Mouse (Mus musculus): ENCODE data around the gene Vps13a. TPM values are rescaled to one million over a fixed set of nuclear protein-coding genes. Genes with fewer than 3 reads are reported as not detected.
"Not testable (repeated sequence)": the region's sequence is repeated elsewhere in the genome, so short reads cannot be mapped to it uniquely, and the experiment has no call there.

The Vps13a gene
- total RNA-seq (2021): 10 to 100 TPM; 17.4 to 17.7 TPM
- long read RNA-seq, experiment 1, partial matches to known transcripts: 2 of 2 reads
- long read RNA-seq, experiment 1, other reads (novel, unspliced or antisense): 0 of 2 reads
- long read RNA-seq, experiment 2, partial matches to known transcripts: 3 of 3 reads
- long read RNA-seq, experiment 2, other reads (novel, unspliced or antisense): 0 of 3 reads

DNA sequence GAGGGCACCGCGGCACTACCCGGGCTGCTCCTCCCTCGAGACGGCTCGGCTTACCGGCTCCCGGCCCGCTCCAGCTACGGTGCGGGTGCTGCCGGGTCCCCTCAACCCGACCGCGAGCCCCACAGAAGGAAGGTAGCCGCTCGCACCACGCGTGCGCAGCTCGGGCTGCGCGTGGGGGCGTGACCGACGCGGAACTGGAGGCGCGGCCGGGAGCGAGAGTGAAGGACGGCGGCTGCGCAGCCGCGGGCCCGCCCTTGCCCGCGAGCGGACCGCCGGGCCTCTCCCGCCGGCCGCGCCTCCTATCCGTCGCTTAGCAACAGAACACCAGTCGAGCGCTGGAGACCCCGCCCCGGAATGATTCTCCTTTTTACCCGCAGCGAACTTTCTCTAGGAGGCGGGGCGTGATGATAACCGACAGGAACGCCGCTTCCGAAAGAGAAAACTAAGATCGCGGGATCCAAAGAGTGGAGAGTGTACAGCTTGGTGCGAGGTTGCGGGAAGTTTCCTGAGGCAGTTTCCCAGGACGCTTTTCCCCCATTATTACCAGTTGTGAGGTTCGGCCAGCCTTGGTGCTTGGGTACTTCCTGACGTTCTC lies at the start of gene Vps13a:
TSS of gene Vps13a (minus strand) at position 144 of the 595 bp plus-strand sequence.
- DNase-seq (ENCODE audit: low spot score in 2 of 2): peak; percentile 69 to 84

DNA sequence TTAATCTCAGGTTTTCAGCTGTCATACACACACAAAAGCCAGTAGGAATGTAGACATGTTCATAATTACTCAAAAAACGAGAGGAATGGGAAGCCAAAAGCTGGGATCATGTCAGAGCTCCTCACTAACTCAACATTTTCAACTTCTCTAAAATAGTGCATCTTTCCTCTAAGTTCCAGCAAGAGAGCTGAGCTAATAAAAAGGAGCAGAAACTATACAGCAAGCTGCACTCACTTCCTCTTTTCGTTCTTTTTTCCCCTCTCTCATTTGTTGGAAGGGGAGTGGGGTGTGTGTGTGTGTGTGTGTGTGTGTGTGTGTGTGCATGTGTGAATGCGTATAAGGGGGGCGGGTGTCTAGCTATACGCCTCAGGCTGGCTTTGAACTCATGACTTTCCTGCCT lies 46.9 kb upstream of the Vps13a start:
- no peak for DNase-seq (ENCODE audit: low spot score in 2 of 2)

DNA sequence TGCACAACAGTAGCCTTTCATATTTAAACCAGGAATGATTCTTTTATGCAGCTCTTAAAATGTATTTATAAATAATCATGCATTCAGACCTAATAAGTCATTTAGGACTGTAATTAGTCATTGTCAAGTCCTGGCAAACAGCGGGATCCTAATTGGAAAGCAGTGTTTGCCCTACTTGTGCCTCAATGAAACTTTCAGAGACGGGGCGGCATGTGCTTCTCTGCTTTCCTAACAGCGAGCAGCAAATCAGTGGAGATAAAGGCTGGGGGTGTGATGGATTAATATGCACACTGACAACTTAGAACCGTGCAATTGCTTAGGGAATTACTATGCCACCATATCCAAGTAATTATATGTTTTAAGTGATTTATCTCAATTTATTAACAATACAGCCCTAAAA lies 44.5 kb upstream of the Vps13a start:
- no peak for DNase-seq (ENCODE audit: low spot score in 2 of 2)

DNA sequence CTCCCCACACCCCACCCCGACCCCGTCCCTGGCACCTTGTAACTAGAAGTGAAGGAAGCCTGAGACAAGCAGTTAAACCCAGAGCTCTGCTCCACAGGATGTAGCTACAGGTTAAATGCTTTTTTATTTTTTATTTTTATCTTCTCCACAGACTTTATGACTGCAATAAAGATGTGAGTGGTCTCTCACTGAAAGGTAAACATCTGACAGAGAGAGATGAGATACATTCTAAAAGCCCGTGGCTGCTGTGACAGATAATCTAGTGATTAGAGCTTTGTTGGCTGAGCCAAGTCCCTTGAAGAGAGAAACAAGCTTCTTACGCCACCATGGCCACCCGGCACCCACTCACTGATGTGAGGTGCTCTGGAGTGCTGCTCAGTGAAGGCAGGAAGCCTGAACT lies 34.1 kb upstream of the Vps13a start:
- DNase-seq (ENCODE audit: low spot score in 2 of 2): no peak

DNA sequence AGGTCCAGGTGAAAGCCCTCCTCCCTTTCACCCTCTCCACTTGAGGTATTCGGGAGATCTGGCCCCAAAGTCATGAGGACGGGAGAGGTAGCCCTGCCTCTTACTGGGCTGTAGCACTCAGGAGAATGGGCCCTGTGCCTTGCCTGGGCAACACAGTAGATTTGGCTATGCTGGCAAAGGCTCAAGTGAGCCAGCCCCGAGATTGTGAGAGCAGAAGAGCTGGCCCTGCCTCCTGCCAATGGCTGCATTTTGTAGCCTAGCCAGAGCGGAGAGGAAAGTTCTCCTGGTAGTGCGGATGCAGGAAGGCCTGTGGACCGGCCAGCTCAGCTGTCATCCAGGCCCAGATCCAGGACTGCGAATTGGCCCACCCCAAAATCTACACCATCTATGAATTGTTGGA lies 32.6 kb upstream of the Vps13a start:
- no peak for DNase-seq (ENCODE audit: low spot score in 2 of 2)

DNA sequence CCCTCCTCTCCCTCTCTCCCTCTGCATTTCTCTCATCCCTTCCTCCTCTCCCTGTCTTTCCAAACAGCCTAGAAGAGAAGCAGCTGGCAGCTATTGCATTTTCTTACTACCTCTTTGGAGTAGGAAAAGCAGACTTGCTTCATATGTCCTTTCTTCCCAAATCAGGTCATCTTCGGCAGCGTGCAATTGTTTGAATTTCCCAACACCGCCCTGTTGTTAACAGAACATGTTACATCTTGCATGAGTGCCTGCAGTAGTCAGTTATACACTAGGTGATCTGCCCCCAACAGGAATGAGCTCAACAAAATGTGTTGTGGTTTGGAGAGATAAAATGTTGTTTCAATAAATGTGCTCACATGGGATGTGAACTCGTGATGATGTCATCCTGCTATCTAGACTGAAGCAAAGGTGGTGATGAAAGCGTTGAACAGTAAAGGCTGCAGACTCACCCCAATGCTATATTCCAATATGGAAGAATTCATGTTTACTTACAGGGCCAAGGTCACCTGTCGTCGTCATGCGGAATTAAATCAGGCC lies 31.4 kb upstream of the Vps13a start:
- no peak for DNase-seq (ENCODE audit: low spot score in 2 of 2)

DNA sequence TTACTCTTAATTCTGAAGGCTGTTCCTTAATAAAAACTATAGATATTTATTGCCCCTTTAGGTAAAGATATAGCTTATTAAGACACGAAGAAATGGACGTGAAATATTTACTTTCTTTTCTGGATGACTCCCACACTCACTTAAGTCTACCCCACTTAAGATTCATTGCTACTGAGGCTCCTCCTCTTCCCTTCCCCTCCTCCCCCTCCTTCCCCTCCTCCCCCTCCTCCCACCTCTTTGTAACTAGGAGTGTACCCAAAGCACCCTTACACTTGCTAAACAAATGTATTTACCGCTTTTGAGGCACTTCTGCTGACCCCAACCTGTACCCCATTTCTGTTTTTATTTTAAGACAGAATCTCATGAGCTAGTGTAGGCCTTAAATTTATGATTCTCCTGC lies 24.4 kb upstream of the Vps13a start:
- no peak for DNase-seq (ENCODE audit: low spot score in 2 of 2)

DNA sequence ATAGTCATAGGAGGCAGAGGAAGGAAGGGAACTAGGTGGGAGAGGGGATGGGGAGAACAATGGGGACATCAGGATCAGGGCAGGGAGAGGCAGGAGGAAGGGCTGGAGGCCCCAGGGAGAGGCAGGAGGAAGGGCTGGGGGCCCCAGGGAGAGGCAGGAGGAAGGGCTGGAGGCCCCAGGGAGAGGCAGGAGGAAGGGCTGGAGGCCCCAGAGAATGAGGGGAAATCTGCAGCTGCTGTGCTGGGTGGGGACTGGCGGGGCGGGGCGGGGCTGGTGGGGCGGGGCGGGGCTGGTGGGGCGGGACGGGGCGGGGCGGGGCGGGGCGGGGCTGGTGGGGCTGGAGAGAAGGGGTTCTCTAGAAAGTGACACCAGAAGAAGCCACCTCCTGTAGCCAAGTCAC lies 23.8 kb upstream of the Vps13a start:
- no peak for DNase-seq (ENCODE audit: low spot score in 2 of 2)

DNA sequence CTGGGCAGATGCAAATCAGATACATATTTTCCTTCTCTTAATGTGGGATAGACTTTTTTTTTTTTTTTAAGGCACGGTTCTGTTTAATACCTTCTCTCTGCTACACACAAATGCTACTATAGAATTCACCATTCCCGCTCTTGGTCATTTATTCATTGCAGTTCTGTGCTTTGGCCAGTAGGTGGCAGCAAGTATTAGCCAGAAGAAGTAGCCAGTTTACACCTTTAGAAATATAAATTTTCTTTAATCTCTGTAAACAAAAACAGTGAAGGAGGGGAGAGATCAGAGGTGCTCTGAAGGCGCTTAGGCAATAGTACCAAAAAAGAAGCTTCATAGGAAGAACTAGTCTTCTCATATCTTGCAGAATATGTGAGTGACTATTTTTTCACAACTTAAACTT lies 22.0 kb upstream of the Vps13a start:
- peak in 1 of 2 experiments; percentile 17 for DNase-seq (ENCODE audit: low spot score in 2 of 2)

DNA sequence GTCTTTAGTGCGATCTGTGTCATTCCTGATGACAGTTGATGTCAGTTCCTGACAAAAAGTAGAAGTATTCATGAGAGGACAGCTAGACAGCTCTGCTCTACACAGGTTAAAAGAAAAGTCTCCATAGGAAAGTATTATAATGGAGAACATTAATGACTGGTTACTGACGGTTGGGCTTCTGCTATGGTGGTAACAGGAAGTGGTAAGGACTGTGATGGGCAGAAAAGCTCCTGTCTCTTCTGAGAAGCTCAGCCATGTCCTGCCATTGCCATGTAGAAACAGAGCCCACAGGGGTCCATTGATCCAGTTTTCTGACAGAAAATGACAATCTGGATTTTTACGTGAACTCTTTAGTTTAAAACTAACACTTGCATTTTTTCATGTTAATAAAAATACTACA lies 21.4 kb upstream of the Vps13a start:
- no peak for DNase-seq (ENCODE audit: low spot score in 2 of 2)

DNA sequence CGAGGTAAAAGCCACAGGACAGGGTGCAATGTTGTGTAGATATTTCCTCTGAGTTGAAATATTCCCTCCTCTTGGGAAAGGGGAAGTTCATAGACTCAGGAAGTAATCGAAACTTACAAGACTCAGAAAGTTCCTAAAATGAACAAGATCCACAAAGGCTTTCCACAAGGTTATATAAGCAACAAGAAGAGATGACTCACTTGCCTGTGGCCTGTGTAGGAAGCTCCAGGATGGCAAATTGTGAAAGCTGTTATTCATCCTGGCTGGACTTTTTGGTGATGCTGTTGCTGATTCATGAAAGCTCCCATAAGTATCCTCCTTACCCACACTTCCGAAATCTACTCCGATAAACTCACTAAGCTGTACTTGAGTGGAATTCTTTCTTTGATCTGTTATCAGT lies 17.2 kb upstream of the Vps13a start:
- DNase-seq (ENCODE audit: low spot score in 2 of 2): no peak

DNA sequence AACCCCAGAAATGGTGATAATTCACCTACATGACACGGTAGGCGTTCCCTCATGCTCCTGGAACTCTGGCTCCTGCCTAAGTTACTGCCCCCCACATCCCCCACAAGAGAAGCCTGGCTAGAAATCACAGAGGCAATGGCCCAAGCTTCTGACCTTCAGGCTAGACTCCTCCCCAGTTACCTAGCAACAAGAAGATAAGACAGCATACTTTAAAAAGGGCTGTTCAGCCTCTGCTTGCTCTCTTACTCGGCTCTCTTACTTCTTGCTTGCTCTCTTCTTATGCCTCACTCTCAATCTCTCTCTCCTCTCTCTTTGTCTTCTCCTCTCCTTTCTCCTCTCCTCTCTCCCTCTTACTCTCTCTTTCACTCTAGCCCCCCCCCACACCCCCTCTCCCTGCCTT lies 13.8 kb upstream of the Vps13a start:
- DNase-seq (ENCODE audit: low spot score in 2 of 2): not testable (repeated sequence)

DNA sequence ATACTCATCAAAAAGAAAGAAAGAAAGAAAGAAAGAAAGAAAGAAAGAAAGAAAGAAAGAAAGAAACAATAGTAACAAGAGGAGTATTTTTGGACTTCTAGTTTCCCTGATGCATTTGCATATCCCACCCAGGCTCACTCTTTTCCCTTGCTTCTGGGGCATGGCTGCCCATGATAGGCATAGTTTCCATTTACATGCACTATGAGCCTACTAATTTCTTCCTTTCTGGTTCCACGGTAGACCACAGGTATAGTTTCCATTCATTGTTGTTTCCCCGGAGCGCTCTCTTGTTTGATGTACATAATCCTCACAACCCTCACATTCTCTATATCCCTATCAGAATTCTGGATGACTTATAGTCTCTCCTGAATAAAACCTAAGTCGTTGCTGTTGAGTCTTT lies 9.2 kb upstream of the Vps13a start:
- DNase-seq (ENCODE audit: low spot score in 2 of 2): no peak

DNA sequence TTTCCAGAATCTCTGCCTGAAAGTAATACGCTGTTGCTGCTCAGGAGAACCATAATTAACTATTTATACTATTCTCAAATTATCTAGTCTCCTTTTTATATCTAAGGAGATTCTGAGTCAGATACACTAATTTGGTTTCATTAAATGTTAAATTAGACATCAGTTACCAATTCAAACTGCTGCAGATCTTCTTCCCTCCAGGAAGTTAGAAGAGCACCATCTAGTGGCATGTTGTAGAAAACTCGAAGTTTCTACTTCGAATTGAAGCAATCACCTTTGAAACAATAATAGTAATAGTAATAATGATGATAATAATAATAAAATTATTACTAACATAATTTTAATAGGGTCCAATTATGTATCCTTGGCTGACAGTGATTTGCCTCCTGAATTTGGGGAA lies 4.1 kb upstream of the Vps13a start:
- DNase-seq (ENCODE audit: low spot score in 2 of 2): no peak

DNA sequence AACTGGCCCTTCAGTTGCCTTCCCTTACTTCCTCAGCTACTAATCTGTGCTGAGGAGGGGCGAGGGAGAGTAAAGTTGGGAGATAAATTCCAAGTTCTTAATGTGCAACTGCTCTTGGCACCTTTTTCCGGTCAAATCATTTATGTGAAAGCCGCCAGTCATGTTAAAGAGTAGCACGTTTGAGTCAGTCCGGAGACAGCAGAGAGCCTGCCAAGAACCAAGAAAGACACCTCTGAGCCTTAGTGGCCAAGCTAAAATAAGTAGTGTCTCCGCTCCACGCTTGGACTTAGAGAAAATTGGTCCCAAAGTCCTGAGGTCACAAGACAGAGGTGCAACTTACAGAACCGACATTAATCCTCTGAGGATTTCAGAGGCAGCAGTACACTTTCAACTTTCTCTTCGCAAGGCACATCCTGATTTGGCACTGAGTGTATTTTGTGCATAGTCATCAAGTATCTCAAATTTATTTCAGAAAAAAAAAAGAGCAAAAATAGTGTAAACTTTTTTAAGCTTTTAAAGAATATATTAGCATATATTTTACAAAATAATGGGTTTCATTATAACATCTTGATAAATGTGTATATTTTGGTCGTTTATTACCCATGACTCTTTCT lies 780 bp upstream of the Vps13a start:
- no peak for DNase-seq (ENCODE audit: low spot score in 2 of 2)

DNA sequence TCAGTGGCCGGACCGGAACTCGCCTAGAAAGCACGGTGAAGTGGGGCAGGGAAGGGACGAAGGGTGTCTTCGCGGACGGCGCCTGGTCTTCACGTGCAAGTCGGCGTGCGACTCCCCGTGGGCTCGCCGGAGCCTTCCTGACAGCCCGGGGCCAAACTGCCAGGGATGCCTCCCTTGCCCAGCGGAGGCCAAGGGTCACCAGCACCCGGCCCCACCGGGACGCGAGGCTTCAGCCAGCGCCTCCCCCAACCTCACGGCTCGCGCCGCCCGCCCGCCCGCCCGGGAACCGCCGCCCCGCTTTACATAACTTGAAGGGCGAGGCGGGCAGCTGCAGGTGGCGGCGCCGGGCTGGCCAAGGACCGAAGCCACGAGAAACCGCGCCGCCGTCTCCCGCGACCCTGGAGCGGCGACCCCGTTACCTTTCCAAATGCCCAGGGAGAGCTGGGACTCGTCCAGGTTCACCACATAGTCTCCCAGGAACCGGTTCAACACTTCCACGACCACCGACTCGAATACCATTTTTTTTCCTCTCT lies 416 bp downstream of the Vps13a start:
- peak in 1 of 2 experiments; percentile 42 for DNase-seq (ENCODE audit: low spot score in 2 of 2)

DNA sequence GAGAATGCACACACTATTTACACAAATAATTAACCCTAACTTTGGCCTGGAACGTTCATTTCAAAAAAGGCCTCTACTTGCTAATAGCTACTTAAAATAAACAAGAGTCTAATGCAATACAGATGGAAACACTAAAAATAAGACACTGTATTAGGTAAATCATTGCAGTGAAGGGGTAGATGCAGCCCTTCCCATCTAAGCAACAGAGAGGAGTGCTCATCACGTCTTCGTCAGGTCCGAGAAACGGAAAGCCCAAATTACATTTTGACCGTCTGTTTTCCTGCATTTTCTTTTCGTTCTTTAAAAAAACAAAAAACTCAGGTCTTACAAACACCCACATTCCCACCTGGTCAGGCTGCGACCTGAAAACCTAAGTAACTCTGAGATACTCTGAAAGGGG lies 947 bp downstream of the Vps13a start:
- DNase-seq (ENCODE audit: low spot score in 2 of 2): no peak

DNA sequence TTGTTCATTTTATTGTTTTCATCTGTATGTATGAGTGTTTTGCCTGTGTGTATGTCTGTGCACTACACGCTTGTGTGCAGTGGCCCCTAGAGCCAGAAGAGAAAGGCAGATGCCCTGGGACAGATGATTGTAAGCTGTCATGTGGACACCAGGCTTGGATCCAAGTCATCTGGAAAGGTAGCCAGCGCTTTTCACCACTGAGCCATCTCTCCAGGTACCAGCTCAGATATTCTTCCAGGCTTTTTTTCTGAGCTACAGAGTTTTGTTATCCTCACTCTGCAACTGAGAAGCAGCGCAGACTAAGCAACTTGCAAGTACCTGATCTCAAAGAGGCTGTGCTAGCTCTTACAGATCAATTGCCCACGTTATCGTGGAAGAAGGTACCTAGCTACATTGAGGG lies 1.5 kb downstream of the Vps13a start:
- DNase-seq (ENCODE audit: low spot score in 2 of 2): no peak

DNA sequence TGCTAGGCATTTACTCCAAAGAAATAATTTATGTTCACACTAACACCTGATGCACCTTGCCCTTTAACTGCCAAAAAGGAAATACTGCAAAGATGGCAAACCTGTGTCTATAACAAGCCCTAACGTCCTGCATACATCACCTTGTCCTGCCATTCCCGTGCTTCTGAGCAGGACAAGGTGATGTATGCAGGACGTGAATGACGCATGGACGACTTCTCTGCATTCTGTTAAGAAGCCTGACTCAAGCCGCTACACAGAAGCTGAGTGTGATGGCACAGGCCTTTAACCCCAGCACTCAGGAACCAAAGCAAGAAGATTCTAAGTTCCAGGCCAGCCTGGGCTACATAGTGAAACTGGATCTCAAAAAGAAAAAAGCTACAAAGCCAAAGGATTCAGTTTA lies 2.2 kb downstream of the Vps13a start:
- no peak for DNase-seq (ENCODE audit: low spot score in 2 of 2)

DNA sequence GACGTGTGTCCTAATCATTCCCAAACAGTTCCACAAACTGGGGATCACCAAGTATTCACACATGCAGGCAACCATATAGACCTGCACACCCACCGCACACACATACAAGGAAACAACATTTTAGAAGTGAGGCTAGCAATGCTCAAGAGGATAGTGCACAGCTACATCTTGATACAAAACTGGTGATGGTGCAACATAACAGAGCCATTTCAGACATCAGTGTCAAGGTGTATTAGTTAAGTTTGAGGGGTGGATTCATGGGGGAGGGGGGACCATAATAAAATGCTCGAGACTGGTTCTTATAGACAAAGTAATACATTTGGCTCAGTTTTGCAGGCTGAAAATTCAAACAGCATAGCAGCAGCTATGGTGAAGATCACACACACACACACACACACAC lies 2.8 kb downstream of the Vps13a start:
- no peak for DNase-seq (ENCODE audit: low spot score in 2 of 2)

DNA sequence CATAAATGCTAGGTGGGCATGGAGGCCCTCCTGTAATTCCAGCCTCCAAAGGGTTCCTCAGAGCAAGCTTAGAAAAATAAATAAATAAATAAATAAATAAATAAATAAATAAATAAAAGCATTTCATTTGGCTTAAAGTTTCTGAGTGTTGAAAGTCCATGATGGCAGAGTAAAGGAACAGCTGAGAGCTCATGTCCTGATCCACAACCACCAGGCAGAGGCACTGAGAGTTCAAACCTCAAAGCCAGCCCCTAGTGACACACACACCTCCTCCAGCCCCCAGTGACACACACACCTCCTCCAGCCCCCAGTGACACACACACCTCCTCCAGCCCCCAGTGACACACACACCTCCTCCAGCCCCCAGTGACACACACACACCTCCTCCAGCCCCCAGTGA lies 3.3 kb downstream of the Vps13a start:
- DNase-seq (ENCODE audit: low spot score in 2 of 2): not testable (repeated sequence)

DNA sequence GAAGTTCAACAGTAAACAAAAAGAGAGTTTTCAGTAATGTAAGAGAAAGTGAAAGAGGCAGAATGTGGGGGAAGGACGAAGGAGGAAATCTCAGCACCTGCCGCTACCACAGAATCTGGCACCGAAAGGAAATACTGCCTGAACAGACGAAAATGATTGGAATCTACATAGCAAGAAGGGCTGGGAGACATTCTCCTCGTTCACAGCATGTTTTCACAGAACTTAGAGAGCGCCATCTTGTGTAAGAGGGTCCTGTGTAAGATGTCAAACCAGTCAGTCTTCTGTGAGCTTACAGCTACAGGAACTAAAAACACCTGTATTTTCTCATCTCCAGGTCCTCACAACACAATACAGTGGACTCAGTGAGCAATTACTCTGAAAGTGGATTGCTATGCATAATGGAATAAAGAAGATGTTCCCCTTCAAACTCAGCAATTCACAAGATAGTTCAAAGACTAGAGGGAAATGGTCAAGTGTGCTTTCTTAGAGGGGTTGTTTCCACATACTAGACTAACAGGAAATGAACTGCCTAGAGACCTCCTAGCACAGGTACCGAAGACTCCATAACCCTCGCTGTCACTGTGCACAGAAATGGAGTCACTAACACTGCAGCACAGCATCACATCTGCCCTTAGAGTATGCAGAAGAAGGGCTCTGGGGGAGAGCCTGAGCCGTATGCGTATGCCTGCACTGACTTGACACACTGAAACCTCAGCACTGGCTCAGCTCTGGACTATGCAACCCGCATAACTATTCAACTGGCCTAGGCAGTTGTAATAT lies 7.3 kb downstream of the Vps13a start:
- no peak for DNase-seq (ENCODE audit: low spot score in 2 of 2)

All from gastrocnemius, postnatal 4 days (tissue).